Mouse (Mus musculus): ENCODE measurements around the gene Ace.

- TF ChIP-seq CTCF (IDR thresholded peaks at IDR 0.05; ENCODE audit: low read depth, low read length), result no peak
- no peak for TF ChIP-seq POLR2A (IDR thresholded peaks at IDR 0.05; ENCODE audit: borderline replicate concordance, low read depth, low read length)
Measured at GRCm38 (mm10) chr11:106005970-106006369, 38.2 kb downstream of the Ace start.

All from bone marrow macrophage, adult 2 months (primary cell).